Mouse (Mus musculus) CD4-positive, CD25-positive, alpha-beta regulatory T cell, adult 2 months (primary cell): ENCODE measurements around the gene 4922502D21Rik.

ENCODE experiments used
- DNase-seq: peaks from one replicate; pipeline ENCODE4 v3.0.0-alpha.2; 2012; ENCODE audit warnings: low read depth, low spot score

The 4922502D21Rik gene

DNA sequence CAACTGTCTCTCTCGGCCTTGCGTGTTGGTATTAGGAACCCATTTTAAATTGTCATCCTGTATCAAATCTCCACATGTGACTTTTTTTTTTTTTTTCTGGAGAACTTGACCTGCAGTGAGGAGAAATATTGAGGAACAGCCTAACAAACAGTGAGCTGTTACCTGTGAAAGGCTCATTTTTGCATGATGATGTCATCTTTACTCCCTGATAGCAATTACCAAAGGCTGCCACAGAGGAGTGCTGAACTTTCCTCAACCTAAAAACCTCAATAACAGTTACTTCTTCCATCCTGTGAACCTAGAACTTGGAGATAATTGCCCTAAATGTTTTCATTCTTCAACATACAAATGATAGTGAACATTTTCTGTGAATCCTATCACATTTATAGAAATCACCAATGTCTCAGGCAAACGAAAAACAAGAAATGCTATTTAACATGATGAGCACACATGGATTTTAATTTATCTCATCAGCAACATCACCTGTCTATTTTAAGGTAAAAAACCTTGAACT, 16.9 kb downstream of the 4922502D21Rik start:
- peak; percentile 37 for DNase-seq

DNA sequence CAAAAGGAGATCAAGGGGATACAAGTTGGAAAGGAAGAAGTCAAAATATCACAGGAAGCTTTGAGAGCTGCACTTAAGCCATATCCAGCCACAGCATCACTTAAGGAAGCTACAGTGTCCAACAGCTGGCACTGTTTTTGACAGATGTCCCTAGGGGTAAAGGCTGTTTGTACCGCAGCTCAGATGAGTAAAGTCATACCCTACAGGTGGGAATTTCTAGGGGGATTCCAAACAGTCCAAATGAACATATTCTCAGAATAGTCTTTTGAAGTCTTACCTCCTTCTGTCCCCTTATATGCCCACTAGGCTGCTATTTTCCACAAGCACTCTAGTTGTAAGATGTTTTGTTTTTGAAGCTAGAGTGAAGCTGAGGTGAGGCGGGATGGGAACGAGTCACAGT, 19.1 kb downstream of the 4922502D21Rik start:
- DNase-seq, result peak; percentile 27

DNA sequence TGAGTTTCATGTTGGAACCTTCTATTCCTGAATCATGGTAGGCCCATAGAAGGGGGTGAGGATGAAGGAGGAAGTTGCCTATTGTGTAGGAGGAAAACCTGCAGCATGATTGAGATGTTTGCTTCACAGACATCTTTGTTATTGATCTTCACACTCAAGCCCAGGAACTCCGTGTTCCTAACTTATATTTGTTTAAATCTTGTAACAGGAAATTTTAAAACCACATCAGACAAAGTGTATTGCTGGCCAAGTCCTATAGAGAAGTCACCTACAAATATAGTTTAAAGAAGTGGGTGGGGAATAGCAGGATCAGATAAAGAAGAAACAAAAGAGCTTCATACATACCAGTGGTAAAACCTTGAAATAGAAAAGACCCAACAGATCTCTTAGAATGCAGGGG, 27.4 kb downstream of the 4922502D21Rik start:
- peak; percentile 41 for DNase-seq

DNA sequence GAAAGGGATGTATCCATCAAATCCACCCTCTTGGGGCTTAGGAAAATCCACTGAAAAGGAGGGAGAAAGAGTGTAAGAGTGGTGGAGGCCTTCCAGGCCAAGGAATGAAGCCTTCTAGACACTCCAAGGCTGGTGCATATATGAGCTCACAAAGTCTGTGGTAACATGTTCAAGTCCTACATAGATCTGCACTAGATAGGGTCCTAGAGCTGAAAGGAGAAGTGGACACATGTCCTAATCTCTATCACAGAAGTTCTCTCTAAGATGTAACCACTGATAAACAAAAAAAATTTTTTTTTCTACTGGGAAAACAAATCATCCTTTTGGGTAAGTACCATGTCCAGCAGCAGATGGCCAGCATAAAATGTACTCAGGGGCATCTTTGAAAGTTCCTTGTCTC, 42.9 kb downstream of the 4922502D21Rik start:
- no peak for DNase-seq

DNA sequence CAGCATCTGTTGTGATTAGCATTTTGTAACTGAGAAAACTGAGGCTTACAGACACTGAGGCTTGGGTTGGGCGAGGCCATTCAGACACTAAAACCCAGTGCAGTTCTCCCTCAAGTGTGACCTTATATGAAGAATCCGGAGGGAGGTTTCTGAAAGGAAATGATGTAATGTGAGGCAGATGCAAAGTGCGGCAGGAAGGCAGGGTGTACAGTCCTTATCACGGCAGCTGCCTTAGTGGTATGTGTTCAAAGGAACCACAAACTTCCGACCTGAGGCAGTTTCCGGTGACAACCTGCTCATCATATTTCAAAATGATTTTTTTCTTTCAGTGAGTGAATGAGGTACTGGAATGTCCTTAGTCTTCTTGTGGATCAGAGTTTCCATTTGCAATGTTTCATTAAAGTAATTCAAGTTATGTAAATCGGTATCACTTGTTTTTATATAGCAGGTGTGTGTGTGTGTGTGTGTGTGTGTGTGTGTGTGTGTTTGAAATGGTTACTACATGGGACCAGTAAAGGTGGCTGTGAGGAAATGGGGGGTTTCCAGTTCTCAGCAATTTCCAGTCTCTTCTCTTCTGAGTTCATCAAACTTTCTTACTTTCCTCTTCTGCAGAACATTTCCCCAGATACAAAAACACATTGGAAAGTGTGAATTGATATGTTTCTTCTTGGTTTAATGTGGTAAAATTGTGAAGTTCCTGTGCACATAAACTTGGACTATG, 47.1 kb downstream of the 4922502D21Rik start:
- DNase-seq, result peak; percentile 95

DNA sequence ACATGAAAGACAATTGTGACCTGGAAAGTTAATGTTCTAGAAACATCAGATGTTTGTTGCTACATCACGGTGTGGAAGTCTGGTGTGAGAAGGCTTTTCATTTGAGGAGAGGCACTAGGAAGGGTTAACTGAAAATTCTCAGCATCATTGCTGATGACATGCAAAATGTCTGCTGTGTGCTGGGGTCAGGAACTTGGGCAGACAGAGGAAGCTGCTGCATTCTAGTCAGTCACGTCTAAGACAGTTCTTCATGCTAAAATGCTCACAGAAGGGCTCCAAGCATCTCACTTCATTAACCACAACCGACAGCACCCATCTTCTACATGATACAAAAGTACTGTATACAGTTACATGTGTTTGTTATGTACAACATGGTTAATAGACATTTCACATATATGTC, 48.3 kb downstream of the 4922502D21Rik start:
- DNase-seq, result peak; percentile 64

DNA sequence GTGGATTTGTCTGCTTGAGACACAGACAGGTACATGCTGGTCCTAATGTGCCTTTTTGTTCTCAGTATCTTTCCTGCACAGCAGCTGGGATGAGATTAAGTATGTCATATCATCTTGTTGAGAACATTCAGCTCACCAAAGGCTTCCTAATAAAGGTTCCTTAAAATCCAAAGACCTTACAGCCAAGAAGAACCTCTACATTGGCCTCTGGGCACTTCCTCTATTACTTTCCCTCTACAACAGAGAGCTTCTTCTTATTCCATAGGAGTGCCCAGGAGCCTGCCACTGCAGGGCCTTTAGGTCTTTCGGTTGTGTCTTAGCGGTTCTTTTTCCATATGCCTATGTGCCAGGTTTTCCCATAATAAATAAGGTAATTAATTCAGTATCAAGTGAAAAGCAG, 55.1 kb downstream of the 4922502D21Rik start:
- DNase-seq, result no peak

DNA sequence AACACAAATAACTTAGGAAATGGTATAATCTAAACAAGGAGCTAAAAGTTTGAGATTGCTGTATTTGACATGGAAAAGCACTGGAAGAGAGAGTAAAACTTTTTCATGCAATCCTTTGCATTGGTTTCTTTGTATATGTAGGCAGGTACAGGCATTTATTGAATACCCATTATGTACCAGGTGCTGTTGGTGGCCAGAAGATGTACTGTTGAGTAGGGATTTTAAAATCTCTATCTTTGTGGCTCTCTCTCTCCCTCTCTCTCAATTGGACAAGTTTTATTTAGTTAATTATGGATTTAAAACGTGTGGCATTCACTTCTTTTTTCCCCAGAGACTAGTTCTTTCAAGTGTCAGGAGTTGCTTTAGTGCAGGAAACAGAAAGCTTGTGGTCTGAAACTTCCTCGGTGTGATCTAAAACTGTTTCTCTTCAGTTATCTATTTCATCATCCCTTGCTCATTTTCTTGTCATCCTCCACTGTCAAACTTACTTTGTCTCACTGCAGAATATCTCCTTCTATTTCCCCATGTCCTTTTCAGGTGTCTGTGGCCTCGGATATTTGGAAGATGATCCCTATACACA, 55.9 kb downstream of the 4922502D21Rik start:
- peak; percentile 67 for DNase-seq

DNA sequence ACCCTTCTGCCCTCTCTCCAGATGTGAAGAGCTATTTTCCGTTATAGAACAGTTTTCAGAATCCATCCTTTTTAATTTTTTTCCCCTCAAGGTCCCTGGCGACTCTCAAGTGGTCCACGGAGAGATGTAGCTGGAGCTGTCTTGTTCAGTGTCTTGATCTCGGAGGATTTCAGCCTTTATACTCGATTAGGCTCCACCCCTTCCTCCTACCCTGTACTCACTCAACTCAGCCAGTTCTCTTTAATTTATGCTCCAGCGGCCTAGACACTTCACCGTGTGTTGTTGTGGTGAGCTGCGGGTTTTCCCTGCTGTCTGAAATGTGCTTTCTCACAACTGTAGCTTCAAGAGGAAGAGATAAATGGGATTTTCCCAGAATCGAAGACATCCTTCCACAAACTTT, 56.4 kb downstream of the 4922502D21Rik start, which contains the start of gene Cd69:
Gene Cd69, minus strand, starts transcription at position 217 of the 400 bp plus-strand sequence.
- peak; percentile 94 for DNase-seq

DNA sequence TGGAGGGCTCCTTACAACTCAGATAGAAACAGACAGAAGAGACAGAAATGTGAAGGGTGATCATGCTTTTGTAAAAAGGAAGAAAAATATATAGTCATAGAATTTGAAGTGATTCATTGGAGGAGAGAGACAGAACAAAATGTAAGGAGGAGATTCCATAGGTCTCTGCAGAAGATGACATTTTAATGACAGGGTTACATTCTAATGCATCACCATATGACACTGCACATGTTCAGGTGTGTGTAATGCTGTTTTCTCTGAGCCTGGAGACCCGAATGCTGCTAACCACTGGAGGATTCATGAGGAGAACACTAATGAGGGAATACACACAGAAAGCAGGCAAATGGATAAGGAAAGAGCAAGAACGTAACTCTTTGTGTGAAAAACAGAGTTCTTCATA, 57.1 kb downstream of the 4922502D21Rik start:
- peak; percentile 54 for DNase-seq

DNA sequence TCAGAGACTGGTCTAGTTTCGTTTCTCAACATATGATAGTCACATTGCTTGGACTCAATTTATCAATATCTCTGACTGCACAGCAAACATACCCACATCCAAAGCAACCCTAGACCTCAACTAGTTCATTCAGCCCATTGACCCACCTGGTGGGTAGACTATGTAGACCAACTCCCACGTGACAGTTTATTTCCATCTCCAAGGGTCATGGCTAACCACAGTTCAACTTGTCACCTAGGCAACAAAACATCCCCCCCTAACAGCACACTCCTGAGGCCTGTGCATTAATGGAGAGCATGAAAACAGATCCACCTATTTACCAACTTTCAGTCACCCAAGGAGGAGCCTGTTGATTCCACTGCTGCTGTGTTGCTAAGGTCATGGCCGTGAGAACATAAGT, 57.9 kb downstream of the 4922502D21Rik start:
- DNase-seq, result peak; percentile 89
